Mouse (Mus musculus): ENCODE data around the gene Rps3a1. TPM values are rescaled to one million over a fixed set of nuclear protein-coding genes. Genes with fewer than 3 reads are reported as not detected.
"Not testable (repeated sequence)": the region's sequence is repeated elsewhere in the genome, so short reads cannot be mapped to it uniquely, and the experiment has no call there.

Gene Rps3a1
- polyA plus RNA-seq, 1 experiment from 2014 or later: 751 TPM

- Histone ChIP-seq H3K4me1 (ENCODE audit: insufficient read depth) (peaks cover 11% of the 10 kb centered on the region), H3K27ac (ENCODE audit: low read depth) (peak overlapping the region; percentile 66), H3K27me3 (ENCODE audit: insufficient read depth, low read length) (no peaks in the 10 kb centered on the region), H3K9ac (replicated peaks) (no peak overlapping the region), H3K36me3 (replicated peaks; ENCODE audit: insufficient read depth, low read length) (0 out of 2 replicates have a peak, but pooled peaks cover 3% of the 10 kb centered on the region), H3K4me3 (ENCODE audit: low read depth, low read length) (no peak overlapping the region), H3K4me2 (ENCODE audit: low read depth, low read length) (peak overlapping the region; percentile 39), H3K9me3 (ENCODE audit: low read length) (no peaks in the 10 kb centered on the region)
- DNase-seq (no peak), ATAC-seq (no peak)
- no peak for TF ChIP-seq EP300 (IDR thresholded peaks at IDR 0.05; ENCODE audit: low read depth)
- no peak for TF ChIP-seq CTCF (IDR thresholded peaks at IDR 0.05; ENCODE audit: low read depth)
- 70% methylated on average over 7 of the region's 7 CpGs for WGBS (ENCODE audit: insufficient replicate concordance)
These were observed 33.4 kb downstream of the Rps3a1 start for GRCm38 (mm10) chr3:86109099-86109498.

- Histone ChIP-seq H3K4me3 (ENCODE audit: low read depth, low read length) (no peak overlapping the region), H3K36me3 (replicated peaks; ENCODE audit: insufficient read depth, low read length) (0 out of 2 replicates have a peak, but pooled peaks cover 3% of the 10 kb centered on the region), H3K9me3 (ENCODE audit: low read length) (no peaks in the 10 kb centered on the region), H3K27me3 (ENCODE audit: insufficient read depth, low read length) (no peaks in the 10 kb centered on the region), H3K4me2 (ENCODE audit: low read depth, low read length) (peak overlapping the region; percentile 39), H3K9ac (replicated peaks) (no peak overlapping the region), H3K4me1 (ENCODE audit: insufficient read depth) (peaks cover 11% of the 10 kb centered on the region), H3K27ac (ENCODE audit: low read depth) (peak overlapping the region; percentile 66)
- DNase-seq (peak; percentile 27), ATAC-seq (peak; percentile 94)
- TF ChIP-seq CTCF (IDR thresholded peaks at IDR 0.05; ENCODE audit: low read depth) (no peak), EP300 (IDR thresholded peaks at IDR 0.05; ENCODE audit: low read depth) (peak; percentile 80)
- 56% methylated on average over 4 of the region's 4 CpGs for WGBS (ENCODE audit: insufficient replicate concordance)
These were observed 33.9 kb downstream of the Rps3a1 start for GRCm38 (mm10) chr3:86108576-86108975.

- Histone ChIP-seq H3K36me3 (replicated peaks; ENCODE audit: insufficient read depth, low read length) (0 out of 2 replicates have a peak, but pooled peaks cover 7% of the 10 kb centered on the region), H3K9ac (replicated peaks) (no peak overlapping the region), H3K27ac (ENCODE audit: low read depth) (peak overlapping the region; percentile 66), H3K27me3 (ENCODE audit: insufficient read depth, low read length) (no peaks in the 10 kb centered on the region), H3K4me3 (ENCODE audit: low read depth, low read length) (no peak overlapping the region), H3K4me2 (ENCODE audit: low read depth, low read length) (peak overlapping the region; percentile 39; the same call in 1 of the 2 replicates), H3K9me3 (ENCODE audit: low read length) (no peaks in the 10 kb centered on the region), H3K4me1 (ENCODE audit: insufficient read depth) (peaks cover 11% of the 10 kb centered on the region)
- 82% methylated on average over 8 of the region's 8 CpGs for WGBS (ENCODE audit: insufficient replicate concordance)
- no peak for DNase-seq
- no peak for TF ChIP-seq EP300 (IDR thresholded peaks at IDR 0.05; ENCODE audit: low read depth)
- no peak for TF ChIP-seq CTCF (IDR thresholded peaks at IDR 0.05; ENCODE audit: low read depth)
- ATAC-seq: peak; percentile 33; the same call in 1 of the 2 replicates
These were observed 34.6 kb downstream of the Rps3a1 start for GRCm38 (mm10) chr3:86107637-86108539.

GRCm38 (mm10) chr3:86106086-86106632 is 36.3 kb downstream of the Rps3a1 start:
- Histone ChIP-seq H3K4me2 (ENCODE audit: low read depth, low read length) (no peak overlapping the region), H3K4me3 (ENCODE audit: low read depth, low read length) (no peak overlapping the region), H3K36me3 (replicated peaks; ENCODE audit: insufficient read depth, low read length) (0 out of 2 replicates have a peak, but pooled peaks cover 11% of the 10 kb centered on the region), H3K27ac (ENCODE audit: low read depth) (no peak overlapping the region), H3K9me3 (ENCODE audit: low read length) (no peaks in the 10 kb centered on the region), H3K27me3 (ENCODE audit: insufficient read depth, low read length) (no peaks in the 10 kb centered on the region), H3K9ac (replicated peaks) (no peak overlapping the region), H3K4me1 (ENCODE audit: insufficient read depth) (peaks cover 11% of the 10 kb centered on the region)
- 88% methylated on average over 8 of the region's 8 CpGs for WGBS (ENCODE audit: insufficient replicate concordance)
- TF ChIP-seq EP300 (IDR thresholded peaks at IDR 0.05; ENCODE audit: low read depth) (no peak), CTCF (IDR thresholded peaks at IDR 0.05; ENCODE audit: low read depth) (no peak)
- no peak for DNase-seq
- no peak for ATAC-seq

- Histone ChIP-seq H3K4me3 (ENCODE audit: low read depth, low read length) (no peak overlapping the region), H3K27ac (ENCODE audit: low read depth) (no peak overlapping the region), H3K4me1 (ENCODE audit: insufficient read depth) (peaks cover 9% of the 10 kb centered on the region), H3K9me3 (ENCODE audit: low read length) (no peaks in the 10 kb centered on the region), H3K4me2 (ENCODE audit: low read depth, low read length) (no peak overlapping the region), H3K27me3 (ENCODE audit: insufficient read depth, low read length) (no peaks in the 10 kb centered on the region), H3K9ac (replicated peaks) (no peak overlapping the region), H3K36me3 (replicated peaks; ENCODE audit: insufficient read depth, low read length) (peaks cover 11% of the 10 kb centered on the region; the same call in 1 of the 2 replicates)
- TF ChIP-seq CTCF (IDR thresholded peaks at IDR 0.05; ENCODE audit: low read depth): no peak
- TF ChIP-seq EP300 (IDR thresholded peaks at IDR 0.05; ENCODE audit: low read depth): no peak
- 61% methylated on average over 4 of the region's 4 CpGs for WGBS (ENCODE audit: insufficient replicate concordance)
- DNase-seq (no peak), ATAC-seq (no peak)
These were observed 37.6 kb downstream of the Rps3a1 start for GRCm38 (mm10) chr3:86104909-86105308.

- not testable (repeated sequence) for ATAC-seq; H3K27ac ChIP-seq (ENCODE audit: low read depth); H3K9ac ChIP-seq (replicated peaks); DNase-seq; H3K4me1 ChIP-seq (ENCODE audit: insufficient read depth); H3K4me3 ChIP-seq (ENCODE audit: low read depth, low read length); H3K9me3 ChIP-seq (ENCODE audit: low read length); H3K27me3 ChIP-seq (ENCODE audit: insufficient read depth, low read length)
- peak overlapping the region; percentile 50; the same call in 1 of the 2 replicates for H3K4me2 ChIP-seq (ENCODE audit: low read depth, low read length)
- whole genome bisulfite sequencing (ENCODE audit: insufficient replicate concordance): 73% methylated on average over 7 of the region's 7 CpGs
- H3K36me3 ChIP-seq (replicated peaks; ENCODE audit: insufficient read depth, low read length): peaks cover 12% of the 10 kb centered on the region; the same call in 1 of the 2 replicates
These were observed 38.1 kb downstream of the Rps3a1 start for GRCm38 (mm10) chr3:86104433-86104832.
